Mouse (Mus musculus) cerebellum, adult 9-10 months (tissue): ENCODE results near the gene Myo1e.

Experiments
- DNase-seq: peaks from one replicate; pipeline ENCODE4 v3.0.0; 2022

The Myo1e gene

DNA sequence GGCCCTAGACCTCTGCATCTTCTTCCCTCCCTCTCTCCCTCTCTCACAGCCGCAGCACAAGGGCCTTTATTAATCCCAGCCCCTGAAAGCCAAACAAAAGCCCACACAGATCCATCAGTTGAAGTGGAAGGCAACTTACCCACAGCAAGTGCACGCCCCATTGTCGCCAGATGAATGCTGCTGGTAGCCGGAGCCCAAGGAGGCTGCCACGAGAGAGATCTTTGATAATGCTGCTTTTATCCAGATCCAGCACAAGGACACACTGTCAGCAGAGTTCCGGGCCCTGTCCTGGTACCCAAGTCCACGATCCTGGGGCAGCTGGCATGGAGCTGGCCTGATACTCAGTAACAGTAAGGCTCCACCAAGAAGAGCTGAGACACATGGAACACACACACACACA, 91.1 kb downstream of the Myo1e start:
- DNase-seq = peak; percentile 3

DNA sequence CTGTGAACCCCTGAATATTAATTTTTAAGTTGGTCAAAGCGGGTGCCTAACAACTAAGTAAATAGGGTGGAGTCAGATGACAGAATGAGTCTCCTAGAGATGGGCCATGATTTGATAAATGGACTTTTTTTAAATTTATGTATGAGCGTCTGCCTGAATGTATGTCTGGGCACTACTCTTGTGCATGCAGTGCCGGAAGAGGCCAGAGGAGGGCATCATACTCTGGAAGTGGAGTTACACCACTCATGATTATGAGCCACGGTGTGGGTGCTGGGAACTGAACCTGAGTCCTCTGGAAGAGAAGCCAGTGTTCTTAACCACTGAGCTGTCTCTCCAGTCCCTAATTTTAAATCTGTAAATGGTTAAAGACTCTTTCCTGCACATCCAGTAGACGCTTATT, 93.6 kb downstream of the Myo1e start:
- no peak for DNase-seq

DNA sequence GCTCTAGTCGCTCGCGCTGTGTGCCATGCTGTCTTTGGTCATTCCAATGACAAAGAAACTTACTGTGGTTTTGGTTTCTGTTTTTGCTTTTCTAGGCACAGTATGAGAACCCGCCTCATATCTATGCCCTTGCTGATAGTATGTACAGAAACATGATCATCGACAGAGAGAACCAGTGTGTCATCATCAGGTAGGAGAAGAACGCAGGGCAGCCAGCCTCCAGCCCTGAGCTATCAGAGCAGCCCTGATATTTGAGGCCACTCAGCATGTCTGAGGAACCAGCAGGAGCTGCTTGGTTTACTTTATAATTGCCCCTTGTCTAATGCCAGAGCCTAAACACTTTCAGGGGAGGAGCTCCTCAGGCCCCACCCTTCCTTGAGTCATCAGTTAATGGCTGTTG, 94.4 kb downstream of the Myo1e start:
- no peak for DNase-seq

DNA sequence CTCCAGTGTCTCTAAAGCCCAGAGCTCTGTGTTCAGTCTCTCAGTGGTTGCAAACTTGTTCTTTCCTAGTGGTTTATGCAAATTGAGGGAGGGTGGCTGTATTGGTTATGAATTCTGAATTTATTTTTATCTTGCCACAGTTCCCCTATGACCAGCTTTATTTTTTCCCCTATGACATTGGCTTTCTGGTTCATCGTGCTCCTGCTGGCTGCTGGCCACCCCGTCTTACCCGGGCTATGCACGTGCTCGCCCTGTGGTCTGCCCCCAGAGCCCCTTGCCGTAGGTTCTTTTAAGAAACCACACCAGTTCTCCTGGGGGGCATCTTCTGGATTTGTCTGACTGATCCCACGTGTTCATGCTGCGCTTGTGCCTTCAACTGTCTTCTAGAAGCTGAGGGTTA, 97.8 kb downstream of the Myo1e start:
- no peak for DNase-seq

DNA sequence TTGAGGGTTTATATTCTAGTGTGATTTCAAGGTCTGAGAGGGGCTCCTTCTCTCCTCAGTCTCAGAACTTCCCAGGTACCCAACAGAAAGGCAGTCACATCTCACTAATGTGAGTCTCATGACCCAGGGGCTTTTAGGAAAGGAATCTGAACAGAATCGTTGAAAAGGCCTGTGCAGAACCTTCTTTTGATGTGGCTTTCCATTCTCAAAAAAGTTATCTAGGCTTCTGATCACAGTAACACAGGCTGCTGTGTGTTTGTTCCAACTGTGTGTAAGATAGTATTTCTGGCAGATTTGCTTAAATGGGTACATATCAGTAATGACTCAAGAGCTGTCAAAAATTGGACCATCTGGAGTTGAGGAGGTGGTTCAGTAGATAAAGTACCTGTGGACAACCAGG, 102.9 kb downstream of the Myo1e start:
- DNase-seq = no peak

DNA sequence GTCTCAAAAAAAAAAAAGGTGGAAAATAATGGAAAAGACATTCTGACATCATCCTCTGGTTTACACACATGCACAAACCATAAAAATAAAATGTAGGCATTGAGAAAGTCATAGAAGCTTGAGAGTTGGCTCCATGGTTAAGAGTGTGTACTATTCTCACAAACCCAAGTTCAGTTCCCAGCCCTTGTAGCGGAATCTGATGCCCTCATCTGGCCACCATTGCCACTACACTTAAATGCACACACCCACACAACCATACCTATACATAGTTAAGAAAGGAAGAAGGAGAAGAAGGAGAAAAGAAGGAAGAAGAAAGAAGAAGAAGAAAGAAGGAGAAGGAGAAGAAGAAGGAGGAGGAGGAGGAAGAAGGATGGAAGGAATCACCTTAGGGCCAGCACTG, 106.9 kb downstream of the Myo1e start:
- DNase-seq = no peak

DNA sequence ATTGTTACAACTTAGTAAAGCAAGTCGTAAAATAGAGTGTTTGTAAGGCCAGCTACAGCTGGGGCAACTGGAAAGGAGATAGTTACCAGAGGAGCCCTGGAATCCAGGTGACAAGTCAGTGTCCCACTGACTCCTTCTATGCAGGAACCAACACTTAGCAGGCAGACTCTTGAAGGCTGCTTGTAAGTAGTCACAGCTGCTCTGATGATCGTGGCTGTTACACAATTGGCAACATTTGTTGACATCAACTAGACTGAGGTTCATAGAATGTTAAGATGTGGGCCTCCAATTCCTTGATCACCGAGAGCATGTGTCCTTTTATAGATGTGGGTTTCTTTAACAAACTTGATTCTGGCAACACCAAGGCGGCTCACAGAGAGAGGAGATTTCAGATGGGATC, 108.0 kb downstream of the Myo1e start:
- DNase-seq = no peak

DNA sequence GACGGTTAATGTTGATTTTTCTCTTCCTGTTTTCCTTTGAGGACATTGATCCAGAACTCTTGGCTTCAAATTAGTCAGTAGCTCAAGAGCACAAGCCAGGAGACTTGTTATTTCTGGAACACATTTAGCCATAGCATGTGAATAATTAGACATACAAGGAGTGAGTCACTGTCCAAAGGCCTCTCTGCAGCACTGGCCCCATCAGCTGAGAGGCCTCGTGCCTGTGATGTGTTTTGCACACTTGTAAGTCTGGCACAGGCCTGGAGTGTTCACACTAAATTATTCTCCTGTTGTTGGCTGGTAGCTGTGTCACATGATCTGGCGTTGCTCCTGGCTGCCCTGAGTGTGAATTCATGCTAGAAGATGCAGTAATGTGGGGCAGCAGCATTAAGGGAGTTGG, 111.5 kb downstream of the Myo1e start:
- DNase-seq = no peak

DNA sequence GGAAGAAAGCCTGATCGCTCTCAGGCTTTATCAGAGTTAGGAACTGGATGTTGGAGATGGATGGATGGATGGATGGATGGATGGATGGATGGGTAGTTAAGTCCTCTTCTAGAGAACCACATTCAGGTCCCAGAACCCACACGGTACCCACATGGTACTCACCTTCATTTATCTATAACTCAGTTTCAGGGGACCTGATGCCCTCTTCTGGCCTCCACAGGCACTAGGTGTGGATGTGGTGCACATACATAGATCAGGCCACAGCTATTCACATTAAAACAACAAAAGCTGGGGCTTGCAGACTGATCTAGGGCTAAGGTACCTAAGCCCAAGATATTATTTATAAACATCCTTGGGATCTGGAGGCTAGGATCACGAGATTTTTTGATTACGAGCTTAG, 117.2 kb downstream of the Myo1e start:
- DNase-seq = no peak

DNA sequence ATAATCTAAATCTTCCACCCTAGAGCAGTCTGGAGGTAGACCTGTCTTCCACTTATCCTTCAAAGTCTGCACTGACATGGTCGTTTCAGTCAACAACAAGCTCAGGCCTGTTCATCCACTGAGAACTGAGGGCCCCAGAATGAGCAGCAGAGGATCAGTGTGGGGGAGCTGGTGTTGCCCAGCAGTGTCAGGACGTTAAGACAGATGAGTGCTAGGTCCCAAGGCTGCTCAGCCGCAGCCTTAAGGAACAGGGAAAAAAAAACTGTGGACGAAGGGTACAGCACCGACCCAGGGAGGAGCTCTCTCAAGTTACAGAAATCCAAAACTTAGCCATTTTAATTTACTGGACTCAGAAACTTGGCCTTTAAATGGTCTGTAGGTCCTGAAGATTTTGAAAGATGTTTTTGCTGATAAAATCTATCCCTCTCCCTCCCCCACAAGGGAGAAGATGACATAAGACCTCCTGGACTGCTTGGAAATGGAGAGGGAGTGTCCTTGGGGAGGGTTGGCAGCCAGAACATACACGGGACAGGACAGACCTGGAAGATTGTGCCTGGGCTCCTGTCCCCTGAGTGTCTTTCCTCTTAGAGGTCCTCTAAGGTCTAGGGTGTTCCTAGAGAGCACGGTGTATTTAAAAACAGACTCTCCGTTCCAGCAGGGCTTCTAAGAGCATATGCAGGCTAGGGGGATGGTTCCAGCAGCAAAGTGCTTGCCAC, 118.9 kb downstream of the Myo1e start:
- DNase-seq = no peak

DNA sequence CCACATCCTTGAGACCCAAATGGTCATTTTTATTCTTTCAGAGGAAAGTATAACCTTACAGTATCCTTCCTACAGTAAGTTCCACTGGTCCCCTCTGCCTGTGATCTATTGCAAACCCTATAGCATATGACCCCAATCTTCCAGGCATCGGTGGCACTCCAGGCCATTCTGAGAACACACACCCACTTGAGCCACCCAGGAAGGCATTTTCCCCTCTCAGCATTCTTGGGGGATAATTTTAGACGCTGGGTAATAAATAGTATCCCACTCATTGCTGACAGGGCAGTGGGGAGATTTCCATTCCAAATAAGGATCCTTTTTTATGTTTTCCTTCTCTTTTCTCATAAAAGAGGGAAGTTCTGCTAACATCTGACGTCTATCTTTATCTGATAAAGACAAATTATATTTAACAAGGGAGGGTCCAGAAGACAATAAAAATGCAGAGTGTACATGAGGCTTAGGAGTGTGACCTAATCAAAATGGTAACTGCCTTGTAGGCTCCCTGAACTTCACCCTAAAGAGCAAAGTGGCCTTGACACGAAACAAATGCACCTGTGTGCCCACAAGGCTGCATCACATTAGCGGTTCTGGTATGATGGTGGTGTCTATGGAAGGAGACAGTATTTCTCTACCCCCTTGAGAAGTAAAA, 121.2 kb downstream of the Myo1e start:
- no peak for DNase-seq

DNA sequence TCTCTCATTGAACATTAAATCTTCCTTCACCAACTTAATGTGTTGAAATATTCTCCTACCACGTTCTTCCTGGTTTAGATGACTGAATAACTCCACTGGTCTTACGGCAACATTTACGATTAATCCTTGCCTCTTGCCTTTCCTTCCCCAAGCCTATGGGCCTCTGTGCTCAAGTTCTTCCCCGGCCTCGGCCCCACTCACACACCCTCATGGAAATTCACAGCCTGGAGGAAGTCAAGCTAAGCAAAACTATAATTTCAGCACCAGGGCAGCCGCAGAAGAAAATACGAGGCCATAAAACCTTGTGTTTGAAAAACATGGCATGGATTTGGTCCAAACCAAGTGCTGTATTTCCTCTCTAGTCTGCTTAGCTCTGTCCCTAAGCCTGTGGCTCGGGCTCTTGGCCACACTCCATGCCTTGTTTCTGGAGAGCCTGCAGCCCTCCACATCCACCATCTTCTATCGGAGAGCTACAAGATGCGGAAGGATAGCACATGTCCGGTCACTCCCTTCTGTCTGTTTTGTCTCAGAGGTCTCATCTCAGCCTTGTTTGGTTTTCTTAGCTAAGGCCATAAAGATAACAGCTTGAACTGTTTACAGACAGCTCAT, 124.7 kb downstream of the Myo1e start:
- DNase-seq = no peak

DNA sequence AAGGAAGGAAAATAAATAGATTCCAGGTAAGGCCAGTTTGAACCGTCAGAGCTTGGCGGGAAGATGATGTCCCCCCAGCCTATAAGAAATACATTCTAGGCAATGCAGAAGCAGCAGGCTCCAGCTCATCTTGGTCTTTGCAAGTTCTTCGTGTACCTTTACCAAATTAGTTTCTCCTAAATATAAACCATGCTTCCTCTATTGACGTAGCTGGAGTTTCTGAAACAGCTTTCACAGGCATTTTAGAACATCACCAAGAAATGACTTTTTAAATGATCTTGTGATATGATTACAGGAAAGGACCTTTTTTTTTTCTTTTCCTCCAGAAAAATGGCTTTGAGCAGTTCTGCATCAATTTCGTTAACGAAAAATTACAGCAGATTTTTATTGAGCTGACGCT, 131.2 kb downstream of the Myo1e start:
- DNase-seq = no peak

DNA sequence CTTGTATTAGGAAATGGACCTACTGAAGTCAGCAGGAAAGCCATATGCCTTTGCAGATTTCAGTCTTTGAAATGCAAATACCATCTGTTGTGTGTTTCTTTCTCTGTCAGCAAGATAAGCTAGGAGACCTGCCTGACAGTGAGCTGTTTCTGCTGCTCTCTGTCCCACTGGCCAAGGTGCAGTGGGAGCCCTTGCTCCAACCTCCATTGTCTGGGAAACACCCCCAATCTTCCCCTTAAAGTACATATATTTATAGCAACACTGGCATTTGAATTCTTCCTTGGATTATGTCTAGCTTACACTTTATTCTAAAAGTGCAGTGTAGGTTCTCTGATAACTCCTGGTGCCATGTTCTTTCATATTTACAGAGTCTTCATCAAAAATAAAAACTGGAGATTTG, 131.7 kb downstream of the Myo1e start:
- DNase-seq = no peak

DNA sequence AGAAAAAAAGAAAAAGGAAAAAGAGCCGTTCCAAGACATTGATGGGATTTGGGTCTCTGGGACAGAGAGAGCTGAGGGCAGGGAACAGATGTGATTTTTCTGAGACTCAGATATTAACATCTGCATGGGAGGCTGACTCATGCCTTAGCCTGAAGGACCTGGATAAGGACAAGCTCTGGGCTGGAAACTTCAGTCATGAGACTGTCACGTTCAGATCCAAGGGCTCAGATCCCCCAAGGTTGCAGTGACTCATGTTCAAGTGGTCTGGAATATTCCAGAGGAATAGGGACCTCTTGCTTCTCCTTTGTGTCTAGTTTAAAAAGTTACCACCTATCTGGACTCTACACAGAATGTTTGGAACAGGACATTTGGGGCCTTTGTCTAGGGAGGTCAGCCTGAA, 142.1 kb downstream of the Myo1e start:
- DNase-seq = no peak

DNA sequence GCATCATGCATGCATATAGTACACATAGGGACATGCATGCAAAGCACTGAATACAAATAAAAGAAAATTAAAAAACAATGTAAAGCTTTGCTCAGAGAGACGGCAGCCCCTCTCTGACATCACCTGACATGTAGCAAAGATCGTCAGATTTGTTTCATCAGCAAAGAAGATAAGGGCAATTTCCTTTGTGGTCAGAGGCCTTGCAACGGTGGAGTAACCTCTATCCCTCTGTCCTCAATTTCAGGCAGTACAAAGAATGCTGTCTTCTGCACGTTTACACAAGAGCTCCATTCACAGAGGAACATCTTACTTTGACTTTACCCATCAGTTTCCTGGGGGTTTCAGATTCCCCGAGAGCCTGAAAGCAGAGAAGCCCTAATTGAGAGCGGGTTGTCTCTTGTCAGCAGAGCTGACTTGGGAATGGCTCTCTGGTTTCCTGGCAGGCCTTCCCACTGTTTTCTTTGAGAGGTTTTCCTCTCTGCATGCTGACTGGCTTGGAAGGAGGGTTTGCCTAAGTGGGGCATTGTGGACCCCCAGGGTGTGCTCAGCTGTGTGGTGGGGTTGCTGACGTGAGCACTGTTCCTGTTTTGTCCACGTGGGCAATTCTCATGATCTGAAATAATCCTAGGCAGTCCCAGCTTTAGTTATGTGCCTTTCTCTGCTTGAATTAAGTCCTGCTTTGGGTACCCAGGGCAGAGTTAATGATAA, 144.6 kb downstream of the Myo1e start:
- peak; percentile 4 for DNase-seq

DNA sequence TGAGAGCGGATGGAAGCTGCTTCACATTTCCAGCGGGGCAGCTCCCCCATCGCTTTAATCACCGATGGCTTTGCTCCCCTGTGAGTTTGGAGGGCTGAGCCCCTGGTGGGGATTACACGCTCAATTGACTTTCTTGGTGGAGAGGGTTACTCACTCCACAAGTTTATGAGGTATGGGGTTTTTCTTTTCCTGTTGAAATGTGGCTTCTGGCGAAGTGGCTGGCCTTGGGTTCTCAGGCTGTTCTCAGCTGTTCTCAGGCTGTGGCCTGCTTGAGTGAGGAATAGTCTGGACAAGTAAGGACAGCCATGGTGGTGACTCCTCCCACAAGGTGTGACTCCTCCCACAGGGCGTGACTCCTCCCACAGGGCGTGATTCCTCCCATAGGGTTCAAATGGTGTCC, 149.1 kb downstream of the Myo1e start:
- no peak for DNase-seq

DNA sequence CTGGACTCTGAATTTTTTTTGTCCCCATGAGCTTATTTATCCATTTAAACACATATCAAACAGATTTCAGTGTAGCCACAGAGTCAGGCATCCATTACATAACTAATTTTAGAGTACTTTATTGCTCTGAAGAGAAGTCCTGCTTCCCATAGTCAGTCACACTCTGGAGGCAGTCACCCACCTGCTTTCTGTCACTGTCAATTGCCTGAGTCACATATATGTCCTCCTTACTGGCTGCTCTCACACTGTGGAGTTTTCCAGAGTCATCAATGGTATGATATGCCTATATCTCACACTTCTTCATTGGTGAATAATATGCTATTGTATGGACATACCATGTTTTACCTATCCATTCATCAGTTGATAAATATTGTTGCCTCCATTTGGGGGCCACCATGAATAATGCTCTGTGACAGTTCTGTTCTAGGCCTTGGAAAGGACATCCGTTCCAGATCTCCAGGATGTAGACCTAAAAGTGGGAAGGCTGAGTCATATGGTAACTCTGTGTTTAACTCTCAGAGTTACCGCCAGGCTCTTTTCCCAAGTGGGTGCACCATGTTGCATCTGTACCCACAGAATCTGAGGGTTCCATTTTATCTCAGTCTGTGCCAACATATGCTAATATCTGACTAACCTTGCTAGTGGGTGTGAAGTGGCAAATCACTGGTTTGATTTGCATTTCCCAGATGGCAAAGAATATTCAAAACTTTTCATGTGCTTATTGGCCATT, 152.4 kb downstream of the Myo1e start:
- no peak for DNase-seq

DNA sequence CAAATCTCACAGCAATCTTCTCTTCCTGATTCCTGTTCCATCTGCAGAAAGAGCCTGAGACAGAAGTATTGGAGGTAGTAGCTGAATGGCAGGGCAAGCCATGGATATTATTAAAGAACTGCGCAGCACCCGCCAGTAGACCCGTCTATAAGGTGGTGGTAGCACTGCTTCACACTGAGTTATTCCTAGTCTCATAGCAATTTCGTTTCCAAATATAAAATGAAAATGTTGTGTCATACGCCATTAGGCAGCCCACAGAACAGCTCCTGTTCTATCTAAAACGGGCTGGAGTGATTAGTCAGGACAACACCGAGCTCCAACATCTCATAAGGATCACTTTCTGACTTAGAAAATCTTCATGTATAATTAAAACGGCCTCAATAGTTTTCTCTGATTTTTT, 157.6 kb downstream of the Myo1e start:
- DNase-seq = no peak

DNA sequence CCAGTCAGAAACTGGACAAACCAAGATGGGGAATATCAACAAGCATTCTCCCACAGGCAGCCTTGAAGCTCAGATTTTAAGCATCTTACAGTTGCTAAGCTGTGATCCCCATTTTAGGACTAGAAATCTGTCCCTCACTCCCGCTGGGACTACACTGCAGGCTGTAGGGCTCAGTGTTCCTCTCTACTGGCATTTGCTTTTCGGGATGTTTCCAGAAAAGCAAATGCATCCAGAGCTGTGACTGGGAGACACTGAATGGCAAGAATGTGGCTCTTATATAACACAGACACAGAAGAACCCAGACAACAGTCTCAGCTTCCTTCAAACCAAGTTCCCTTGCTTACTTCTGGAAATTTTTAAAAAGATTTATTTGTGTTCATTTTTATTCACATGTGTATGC, 158.8 kb downstream of the Myo1e start:
- no peak for DNase-seq

DNA sequence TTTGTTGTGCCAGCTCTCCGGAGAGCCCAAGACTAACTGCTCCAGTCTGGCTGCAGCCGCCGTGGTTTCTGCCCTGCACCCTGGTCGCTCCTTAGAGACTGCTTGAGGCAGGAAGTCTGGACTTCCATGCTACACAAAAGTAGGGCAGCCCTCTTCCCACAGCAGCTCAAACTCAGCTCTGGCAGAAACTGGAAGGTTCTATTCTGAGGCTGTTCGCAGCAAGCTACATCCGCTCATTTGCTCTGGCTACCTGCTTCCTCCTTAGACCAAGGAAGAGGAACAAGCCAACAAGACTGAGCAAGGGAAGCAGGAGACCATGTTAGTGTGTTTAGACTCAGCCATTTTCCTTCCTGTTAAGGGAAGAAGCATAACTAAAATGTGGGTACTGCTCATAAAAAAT, 159.7 kb downstream of the Myo1e start:
- peak; percentile 2 for DNase-seq

DNA sequence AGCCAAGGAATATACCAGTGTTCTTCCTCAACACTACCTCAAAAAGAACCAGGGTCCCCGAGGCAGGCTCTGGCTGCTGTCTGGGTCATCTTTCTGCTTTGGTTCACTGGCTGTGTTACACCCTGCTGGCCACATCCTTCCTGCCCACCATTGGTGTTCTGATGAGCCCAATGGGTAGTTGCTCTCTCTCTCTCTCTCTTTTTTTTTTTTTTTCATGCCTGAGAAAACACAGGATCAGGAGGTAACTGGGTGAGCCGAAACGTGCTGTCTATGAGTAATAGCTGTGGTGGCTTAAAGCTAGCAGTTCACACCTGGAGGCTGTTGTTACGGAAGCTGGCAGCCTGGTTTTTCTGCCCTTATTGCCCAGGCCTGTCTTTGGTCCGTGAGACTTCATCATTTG, 164.5 kb downstream of the Myo1e start:
- no peak for DNase-seq
